Mouse (Mus musculus) heart, adult 2 months (tissue): ENCODE results near the gene Hint3.

Experiments used
- CTCF ChIP-seq: fragments of 200-600 bp; IDR thresholded peaks from 2 replicates; pipeline ENCODE4 v1.8.1; 2022; ENCODE audit warnings: antibody characterized with exemption, mild to moderate bottlenecking, moderate library complexity
- POLR2A ChIP-seq: fragments of 200-500 bp; IDR thresholded peaks from 2 replicates; pipeline ENCODE4 v1.6.1; 2011; ENCODE audit warnings: mild to moderate bottlenecking, low read depth, low read length, control low read depth; ENCODE audit not compliant: insufficient read depth

DNA sequence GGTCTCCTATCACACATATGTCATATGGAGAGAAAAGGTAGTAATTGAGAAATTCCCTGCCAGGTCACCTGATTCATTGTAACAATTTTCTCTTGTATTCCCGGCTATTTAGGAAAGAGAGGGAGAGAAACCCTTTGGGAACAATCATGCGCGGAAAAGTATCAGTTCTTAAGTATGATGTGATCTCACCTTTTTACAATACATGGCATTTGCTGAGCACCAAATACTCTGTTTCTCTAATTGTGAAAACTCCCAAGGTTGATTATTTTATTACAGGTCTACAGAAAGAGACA, 10.6 kb downstream of the Hint3 start:
- TF ChIP-seq POLR2A, result no peak
- TF ChIP-seq CTCF, result no peak
